Mouse (Mus musculus): ENCODE data around the gene Aff1. TPM values are rescaled to one million over a fixed set of nuclear protein-coding genes. Genes with fewer than 3 reads are reported as not detected.
A peak's percentile ranks its signal among the peaks of the same experiment; 100 is the strongest.

Aff1 gene
- total RNA-seq (2014; rRNA removed) (4.0 and 4.1 TPM in 2 replicates), polyA plus RNA-seq (2015; fragmentation: Nextera tagmentation; extraction: Ambion mirVana) (1.3 and 2.6 TPM in 2 replicates)

GRCm38 (mm10) chr5:103691624-103692530 is at the start of gene Aff1:
Gene Aff1 (plus strand): TSS chr5:103692374.
- TF ChIP-seq CTCF (IDR thresholded peaks at IDR 0.05; ENCODE audit: low read depth), result no peak
- Histone ChIP-seq H3K9me3 (ENCODE audit: low read length) (no peaks in the 10 kb centered on the region), H3K4me3 (ENCODE audit: low read length) (peak within 1 kb of the TSS; percentile 51), H3K27me3 (ENCODE audit: insufficient read depth, low read length) (peaks cover 4% of the 10 kb centered on the region; the same call in 1 of the 2 replicates), H3K9ac (replicated peaks; ENCODE audit: low read length) (peak within 1 kb of the TSS; percentile 37), H3K4me1 (ENCODE audit: insufficient read depth, low read length) (no peaks in the 10 kb centered on the region; the same call in 1 of the 2 replicates), H3K27ac (no peak within 1 kb of the TSS), H3K36me3 (ENCODE audit: insufficient read depth, low read length) (no peaks in the 10 kb centered on the region), H3K4me2 (ENCODE audit: low read depth, low read length) (peak within 1 kb of the TSS; percentile 99)
- DNase-seq (ENCODE audit: low spot score) (peak; percentile 73), ATAC-seq (peak; percentile 91)
- WGBS, result 5% methylated on average over 45 of the region's 50 CpGs

GRCm38 (mm10) chr5:103644167-103644566 is 48.0 kb upstream of the Aff1 start:
- no peak overlapping the region for H3K4me2 ChIP-seq (ENCODE audit: low read depth, low read length)
- DNase-seq (ENCODE audit: low spot score) (no peak), ATAC-seq (no peak)
- no peaks in the 10 kb centered on the region for H3K27me3 ChIP-seq (ENCODE audit: insufficient read depth, low read length)
- H3K9me3 ChIP-seq (ENCODE audit: low read length), result no peaks in the 10 kb centered on the region
- no peak overlapping the region for H3K9ac ChIP-seq (replicated peaks; ENCODE audit: low read length)
- WGBS, result 91% methylated on average over 1 of the region's 1 CpGs
- H3K4me3 ChIP-seq (ENCODE audit: low read length), result no peak overlapping the region
- no peaks in the 10 kb centered on the region for H3K4me1 ChIP-seq (ENCODE audit: insufficient read depth, low read length)
- no peaks in the 10 kb centered on the region for H3K36me3 ChIP-seq (ENCODE audit: insufficient read depth, low read length)
- no peak overlapping the region for H3K27ac ChIP-seq
- no peak for TF ChIP-seq CTCF (IDR thresholded peaks at IDR 0.05; ENCODE audit: low read depth)

GRCm38 (mm10) chr5:103647320-103647719 is 44.9 kb upstream of the Aff1 start:
- 87% methylated on average over 3 of the region's 3 CpGs for WGBS
- no peak for TF ChIP-seq CTCF (IDR thresholded peaks at IDR 0.05; ENCODE audit: low read depth)

GRCm38 (mm10) chr5:103654225-103654624 is 37.9 kb upstream of the Aff1 start:
- Histone ChIP-seq H3K4me1 (ENCODE audit: insufficient read depth, low read length) (no peaks in the 10 kb centered on the region), H3K4me2 (ENCODE audit: low read depth, low read length) (no peak overlapping the region), H3K4me3 (ENCODE audit: low read length) (no peak overlapping the region), H3K9ac (replicated peaks; ENCODE audit: low read length) (no peak overlapping the region), H3K27me3 (ENCODE audit: insufficient read depth, low read length) (no peaks in the 10 kb centered on the region), H3K9me3 (ENCODE audit: low read length) (no peaks in the 10 kb centered on the region), H3K36me3 (ENCODE audit: insufficient read depth, low read length) (no peaks in the 10 kb centered on the region), H3K27ac (no peak overlapping the region)
- WGBS, result 28% methylated on average over 6 of the region's 6 CpGs
- peak; percentile 81 for TF ChIP-seq CTCF (IDR thresholded peaks at IDR 0.05; ENCODE audit: low read depth)
- DNase-seq (ENCODE audit: low spot score), result peak; percentile 86
- ATAC-seq, result no peak

More at GRCm38 (mm10) chr5:103647320-103647719, 44.9 kb upstream of the Aff1 start:
- H3K4me2 ChIP-seq (ENCODE audit: low read depth, low read length), result no peak overlapping the region
- no peak overlapping the region for H3K4me3 ChIP-seq (ENCODE audit: low read length)
- H3K36me3 ChIP-seq (ENCODE audit: insufficient read depth, low read length), result no peaks in the 10 kb centered on the region
- H3K4me1 ChIP-seq (ENCODE audit: insufficient read depth, low read length), result no peaks in the 10 kb centered on the region
- no peaks in the 10 kb centered on the region for H3K27me3 ChIP-seq (ENCODE audit: insufficient read depth, low read length)
- H3K9me3 ChIP-seq (ENCODE audit: low read length), result no peaks in the 10 kb centered on the region
- no peak for ATAC-seq
- no peak for DNase-seq (ENCODE audit: low spot score)
- no peak overlapping the region for H3K9ac ChIP-seq (replicated peaks; ENCODE audit: low read length)
- H3K27ac ChIP-seq, result no peak overlapping the region

GRCm38 (mm10) chr5:103654780-103655179 is 37.4 kb upstream of the Aff1 start:
- H3K36me3 ChIP-seq (ENCODE audit: insufficient read depth, low read length), result no peaks in the 10 kb centered on the region
- no peak overlapping the region for H3K27ac ChIP-seq
- TF ChIP-seq CTCF (IDR thresholded peaks at IDR 0.05; ENCODE audit: low read depth), result no peak
- WGBS, result 57% methylated on average over 4 of the region's 4 CpGs
- H3K4me3 ChIP-seq (ENCODE audit: low read length), result no peak overlapping the region
- no peak overlapping the region for H3K9ac ChIP-seq (replicated peaks; ENCODE audit: low read length)
- H3K9me3 ChIP-seq (ENCODE audit: low read length), result no peaks in the 10 kb centered on the region
- ATAC-seq (no peak), DNase-seq (ENCODE audit: low spot score) (no peak)
- no peaks in the 10 kb centered on the region for H3K4me1 ChIP-seq (ENCODE audit: insufficient read depth, low read length)
- H3K27me3 ChIP-seq (ENCODE audit: insufficient read depth, low read length), result no peaks in the 10 kb centered on the region
- peak overlapping the region; percentile 96 for H3K4me2 ChIP-seq (ENCODE audit: low read depth, low read length)

- peak; percentile 69 for TF ChIP-seq CTCF (IDR thresholded peaks at IDR 0.05; ENCODE audit: low read depth)
- DNase-seq (ENCODE audit: low spot score), result peak; percentile 75
- peak within 1 kb of the TSS; percentile 96 for H3K4me2 ChIP-seq (ENCODE audit: low read depth, low read length)
- H3K27ac ChIP-seq, result no peak within 1 kb of the TSS
- peak within 1 kb of the TSS; percentile 56 for H3K4me3 ChIP-seq (ENCODE audit: low read length)
- peak within 1 kb of the TSS; percentile 58 for H3K9ac ChIP-seq (replicated peaks; ENCODE audit: low read length)
- peak; percentile 80 for ATAC-seq
- 2% methylated on average over 50 of the region's 56 CpGs for WGBS
- H3K27me3 ChIP-seq (ENCODE audit: insufficient read depth, low read length), result no peaks in the 10 kb centered on the region
- no peaks in the 10 kb centered on the region for H3K4me1 ChIP-seq (ENCODE audit: insufficient read depth, low read length)
- no peaks in the 10 kb centered on the region for H3K9me3 ChIP-seq (ENCODE audit: low read length)
- H3K36me3 ChIP-seq (ENCODE audit: insufficient read depth, low read length), result no peaks in the 10 kb centered on the region
Measured at GRCm38 (mm10) chr5:103655346-103656118, 36.6 kb upstream of the Aff1 start, which contains the start of gene 1700016H13Rik. Gene 1700016H13Rik (minus strand): TSS chr5:103656010.
